Mouse (Mus musculus) liver, postnatal 0 days (tissue): ENCODE results near the gene Gtf2a1l. TPM values are rescaled to one million over a fixed set of nuclear protein-coding genes. Genes with fewer than 3 reads are reported as not detected.

Source experiments
- ATAC-seq: fragments of 200-750 bp; cut with Nextera tagmentation; 2 replicates; pipeline ENCODE4 v1.8.0; 2017; ENCODE audit warnings: mild to moderate bottlenecking, moderate library complexity
- DNase-seq: peaks from one replicate; pipeline ENCODE4 v3.0.0-alpha.2; 2016
- H3K27ac ChIP-seq: fragments of 300-500 bp; sonication (generic); 2 replicates; pipeline ENCODE4 v1.5.1; 2014; ENCODE audit warnings: antibody characterized with exemption, moderate library complexity, mild to moderate bottlenecking, low read depth
- H3K27me3 ChIP-seq: fragments of 300-500 bp; sonication (generic); 2 replicates; pipeline ENCODE4 v1.6.1; 2014; ENCODE audit warnings: low read length, control low read depth, mixed read lengths; ENCODE audit not compliant: insufficient read depth
- H3K36me3 ChIP-seq: fragments of 300-500 bp; sonication (generic); replicated peaks from 2 replicates; pipeline ENCODE4 v1.6.1; 2014; ENCODE audit warnings: mild to moderate bottlenecking, control low read depth, low read length, moderate library complexity, mixed read lengths; ENCODE audit not compliant: insufficient read depth
- H3K4me1 ChIP-seq: fragments of 300-500 bp; sonication (generic); 2 replicates; pipeline ENCODE4 v1.6.1; 2014; ENCODE audit warnings: antibody characterized with exemption, mild to moderate bottlenecking, control low read depth; ENCODE audit not compliant: insufficient read depth
- H3K4me2 ChIP-seq: fragments of 300-500 bp; sonication (generic); 2 replicates; pipeline ENCODE4 v1.6.1; 2014; ENCODE audit warnings: low read depth, mild to moderate bottlenecking, low read length, moderate library complexity, mixed read lengths
- H3K4me3 ChIP-seq: fragments of 300-500 bp; sonication (generic); 2 replicates; pipeline ENCODE4 v1.5.1; 2014; ENCODE audit warnings: low read depth, low read length
- H3K9ac ChIP-seq: fragments of 300-500 bp; sonication (generic); replicated peaks from 2 replicates; pipeline ENCODE4 v1.6.1; 2014; ENCODE audit warnings: mild to moderate bottlenecking, moderate library complexity
- H3K9me3 ChIP-seq: fragments of 300-500 bp; sonication (generic); 2 replicates; pipeline ENCODE4 v1.6.1; 2016; ENCODE audit warnings: mild to moderate bottlenecking, control low read depth, low read length, mixed read lengths
- CTCF ChIP-seq: sonication (generic); IDR thresholded peaks from 2 replicates; pipeline ENCODE4 v1.5.1; 2016; ENCODE audit warnings: antibody characterized with exemption, low read depth
- EP300 ChIP-seq: IDR thresholded peaks from 2 replicates; pipeline ENCODE4 v1.6.1; 2016; ENCODE audit warnings: antibody characterized with exemption, low read depth, mild to moderate bottlenecking
- WGBS: fragments of 180-500 bp; shearing (Covaris S2); extraction: QIAGEN DNeasy Blood & Tissue Kit; methylation state at CpG from one replicate; pipeline ENCODE4 v1.1.7; 2014; ENCODE audit not compliant: insufficient replicate concordance; 5-methylcytosine and 5-hydroxymethylcytosine counted together
- polyA plus RNA-seq: library from polyadenylated mRNA; unstranded; fragments of >200 nt; fragmentation: Nextera tagmentation; extraction: Ambion mirVana; gene quantifications from 2 replicates; pipeline ENCODE4 v1.2.1, GENCODE M21; 2015

Gene Gtf2a1l
- polyA plus RNA-seq, 1 experiment from 2014 or later: not detected

DNA sequence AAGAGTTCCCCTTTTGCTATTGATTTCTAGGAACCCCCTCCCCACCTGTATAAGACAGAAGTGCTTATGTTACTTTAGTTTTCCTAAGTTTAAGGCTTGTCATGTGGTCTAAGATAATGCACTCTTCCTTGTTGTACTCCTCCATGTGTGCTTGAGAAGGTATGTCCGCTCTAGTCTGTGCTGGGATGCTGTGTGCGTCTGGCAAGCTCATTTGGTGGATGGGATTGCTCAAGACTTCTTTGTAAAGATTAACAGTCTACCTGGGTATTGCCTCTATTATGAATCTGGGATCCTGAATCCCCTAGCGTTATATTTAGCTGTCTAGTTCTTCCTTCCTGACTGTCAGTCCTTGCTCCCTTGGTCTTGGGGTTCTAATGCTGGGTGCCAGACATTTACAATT lies 35.8 kb upstream of the Gtf2a1l start:
- DNase-seq (no peak), ATAC-seq (no peak)
- Histone ChIP-seq H3K4me3 (no peak overlapping the region), H3K4me2 (no peak overlapping the region), H3K27me3 (no peaks in the 10 kb centered on the region), H3K36me3 (0 out of 2 replicates have a peak, but pooled peaks cover 4% of the 10 kb centered on the region), H3K4me1 (peaks cover 3% of the 10 kb centered on the region; the same call in 1 of the 2 replicates), H3K9ac (no peak overlapping the region), H3K9me3 (no peaks in the 10 kb centered on the region), H3K27ac (no peak overlapping the region)
- 66% methylated on average over 3 of the region's 3 CpGs for WGBS
- TF ChIP-seq CTCF (no peak), EP300 (no peak)

GRCm38 (mm10) chr17:88636076-88636475 lies 32.4 kb upstream of the Gtf2a1l start:
- WGBS: 76% methylated on average over 14 of the region's 14 CpGs

DNA sequence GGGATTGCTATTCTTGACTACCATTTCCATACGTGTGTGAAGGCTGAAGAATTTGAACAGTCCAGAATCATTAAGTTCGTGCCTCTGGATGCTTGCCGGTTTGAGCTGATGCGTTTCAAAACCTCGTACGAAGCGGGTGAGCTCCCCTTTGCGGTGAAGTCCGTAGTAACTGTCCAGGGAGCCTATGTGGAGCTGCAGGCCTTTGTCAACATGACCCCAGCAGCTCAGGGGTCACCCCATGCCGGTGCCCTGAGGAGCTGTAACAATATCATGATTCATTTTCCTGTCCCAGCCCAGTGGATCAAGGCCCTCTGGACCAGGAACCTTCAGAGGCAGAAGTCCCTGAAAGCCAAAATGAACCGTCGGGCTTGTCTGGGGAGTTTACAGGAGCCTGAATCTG lies 31.9 kb upstream of the Gtf2a1l start:
- ATAC-seq: peak; percentile 59; the same call in 1 of the 2 replicates
- 60% methylated on average over 12 of the region's 12 CpGs for WGBS
- no peak overlapping the region for H3K27ac ChIP-seq

More at GRCm38 (mm10) chr17:88636076-88636475, 32.4 kb upstream of the Gtf2a1l start:
- TF ChIP-seq EP300 (no peak), CTCF (no peak)
- Histone ChIP-seq H3K4me2 (no peak overlapping the region), H3K9me3 (no peaks in the 10 kb centered on the region), H3K36me3 (0 out of 2 replicates have a peak, but pooled peaks cover 4% of the 10 kb centered on the region), H3K4me3 (no peak overlapping the region), H3K4me1 (peaks cover 3% of the 10 kb centered on the region; the same call in 1 of the 2 replicates), H3K27me3 (no peaks in the 10 kb centered on the region), H3K27ac (no peak overlapping the region), H3K9ac (no peak overlapping the region)
- ATAC-seq (no peak), DNase-seq (no peak)

DNA sequence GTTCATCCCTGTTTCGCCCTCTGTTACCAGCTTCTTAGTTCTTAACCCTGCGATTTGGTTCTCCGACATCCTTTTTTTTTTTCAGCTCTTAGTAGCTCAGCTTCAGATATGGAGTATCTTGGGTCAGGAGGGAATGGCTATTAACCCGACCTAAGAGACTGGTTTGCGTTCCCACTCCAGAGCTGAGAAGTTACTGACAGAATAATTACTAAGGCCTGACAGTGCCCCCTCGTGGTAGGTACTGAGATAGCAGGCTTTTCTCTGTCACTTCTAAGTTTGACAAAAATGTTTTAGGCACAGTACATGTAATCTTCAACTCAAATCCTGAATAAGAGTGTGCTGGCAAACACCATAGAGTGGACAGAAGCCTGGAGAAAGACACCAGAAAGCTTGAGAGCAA lies 27.4 kb upstream of the Gtf2a1l start:
- peak; percentile 69 for DNase-seq
- H3K27me3 ChIP-seq: no peaks in the 10 kb centered on the region
- no peak overlapping the region for H3K27ac ChIP-seq
- no peak overlapping the region for H3K9ac ChIP-seq
- no peaks in the 10 kb centered on the region for H3K4me1 ChIP-seq
- no peak for ATAC-seq
- no peak overlapping the region for H3K4me3 ChIP-seq
- no peak overlapping the region for H3K4me2 ChIP-seq
- H3K36me3 ChIP-seq: no peaks in the 10 kb centered on the region; the same call in 1 of the 2 replicates
- no peaks in the 10 kb centered on the region for H3K9me3 ChIP-seq
- 32% methylated on average over 6 of the region's 6 CpGs for whole genome bisulfite sequencing
- TF ChIP-seq CTCF: peak; percentile 84
- TF ChIP-seq EP300: no peak

More for the DNA sequence above, 31.9 kb upstream of the Gtf2a1l start:
- H3K9me3 ChIP-seq: no peaks in the 10 kb centered on the region
- no peak overlapping the region for H3K4me2 ChIP-seq
- H3K4me1 ChIP-seq: peaks cover 3% of the 10 kb centered on the region; the same call in 1 of the 2 replicates
- no peak overlapping the region for H3K4me3 ChIP-seq
- 0 out of 2 replicates have a peak, but pooled peaks cover 4% of the 10 kb centered on the region for H3K36me3 ChIP-seq
- DNase-seq: no peak
- TF ChIP-seq EP300 (no peak), CTCF (peak; percentile 35)
- H3K27me3 ChIP-seq: no peaks in the 10 kb centered on the region
- no peak overlapping the region for H3K9ac ChIP-seq

- Histone ChIP-seq H3K27me3 (no peaks in the 10 kb centered on the region), H3K36me3 (no peaks in the 10 kb centered on the region; the same call in 1 of the 2 replicates), H3K4me3 (no peak overlapping the region), H3K27ac (no peak overlapping the region), H3K4me2 (no peak overlapping the region), H3K9ac (no peak overlapping the region), H3K9me3 (no peaks in the 10 kb centered on the region), H3K4me1 (no peaks in the 10 kb centered on the region)
- no peak for TF ChIP-seq EP300
- no peak for TF ChIP-seq CTCF
- DNase-seq: no peak
- ATAC-seq: no peak
- WGBS: 81% methylated on average over 8 of the region's 8 CpGs
These were observed 26.6 kb upstream of the Gtf2a1l start for GRCm38 (mm10) chr17:88641836-88642235.

DNA sequence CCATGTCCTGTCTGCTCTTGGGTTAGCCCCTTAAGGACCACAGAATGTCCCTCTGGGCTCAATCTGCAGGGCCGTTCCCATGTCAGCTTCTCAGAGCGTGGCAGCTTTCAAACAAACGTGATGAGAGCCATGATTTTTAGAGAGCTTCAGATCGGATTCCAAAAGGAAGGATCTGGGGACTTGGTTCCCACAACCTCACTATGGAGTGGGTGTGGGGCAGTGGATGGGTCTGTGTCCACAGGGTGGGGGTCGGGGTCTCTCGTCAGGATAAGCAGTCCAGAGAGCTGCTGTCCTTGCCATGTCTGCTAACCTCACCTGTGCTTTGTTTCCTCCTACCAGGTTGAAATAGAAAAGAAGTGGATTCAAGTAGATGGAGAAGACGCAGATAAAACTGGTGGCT lies 23.6 kb upstream of the Gtf2a1l start:
- 77% methylated on average over 7 of the region's 7 CpGs for WGBS
- Histone ChIP-seq H3K4me1 (no peaks in the 10 kb centered on the region), H3K9ac (no peak overlapping the region), H3K9me3 (no peaks in the 10 kb centered on the region), H3K4me3 (no peak overlapping the region), H3K4me2 (no peak overlapping the region), H3K36me3 (no peaks in the 10 kb centered on the region; the same call in 1 of the 2 replicates), H3K27ac (no peak overlapping the region), H3K27me3 (no peaks in the 10 kb centered on the region)
- DNase-seq (no peak), ATAC-seq (no peak)
- no peak for TF ChIP-seq CTCF
- TF ChIP-seq EP300: no peak

DNA sequence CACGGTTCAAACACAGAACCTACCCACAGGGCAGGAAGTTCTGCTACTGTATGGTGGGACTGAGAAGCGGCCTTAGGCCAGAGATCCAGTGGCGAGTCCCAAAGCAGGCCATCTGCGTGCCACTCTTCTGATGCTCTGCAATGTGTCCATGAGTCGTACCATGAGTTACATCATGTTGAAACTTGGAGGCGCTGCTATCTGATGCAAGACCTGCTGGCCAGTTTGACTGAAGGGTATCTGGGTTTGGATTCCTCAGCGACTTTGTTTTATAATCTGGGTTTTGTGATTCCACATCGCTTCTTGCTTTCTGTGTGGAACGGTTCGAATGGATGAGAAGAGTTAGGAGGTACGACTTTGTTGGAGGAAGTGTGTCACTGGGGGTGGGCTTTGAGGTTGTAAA lies 23.2 kb upstream of the Gtf2a1l start:
- Histone ChIP-seq H3K4me2 (no peak overlapping the region), H3K36me3 (no peaks in the 10 kb centered on the region; the same call in 1 of the 2 replicates), H3K27ac (no peak overlapping the region), H3K9me3 (no peaks in the 10 kb centered on the region), H3K9ac (no peak overlapping the region), H3K4me3 (no peak overlapping the region), H3K4me1 (no peaks in the 10 kb centered on the region), H3K27me3 (no peaks in the 10 kb centered on the region)
- no peak for TF ChIP-seq EP300
- TF ChIP-seq CTCF: no peak
- no peak for DNase-seq
- 82% methylated on average over 11 of the region's 11 CpGs for WGBS
- ATAC-seq: no peak
